Mouse (Mus musculus): Measurements from ENCODE around the gene Hes3. TPM values are rescaled to one million over a fixed set of nuclear protein-coding genes. Genes with fewer than 3 reads are reported as not detected.

Gene Hes3
- polyA plus RNA-seq, 1 experiment from 2014 or later, result not detected

DNA sequence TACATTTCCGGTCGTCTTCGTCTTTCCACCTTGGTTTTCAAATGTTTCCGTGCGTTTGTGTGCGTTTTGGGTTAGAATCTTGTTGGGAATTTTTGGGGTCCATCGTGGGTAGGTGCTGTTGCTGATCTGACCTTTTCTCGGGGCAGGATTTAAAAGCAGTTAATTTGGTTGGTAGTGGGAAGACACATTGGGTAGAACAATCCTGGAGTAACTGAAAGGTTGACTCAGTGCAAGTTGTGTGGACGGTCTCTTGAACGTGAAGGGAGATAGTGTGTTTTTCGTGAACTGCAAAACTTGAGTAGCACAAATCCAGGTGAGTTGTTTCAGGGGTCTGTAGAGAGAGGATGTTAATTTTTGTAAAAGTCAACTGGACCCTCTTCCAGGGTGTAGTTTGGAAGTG, 35.1 kb upstream of the Hes3 start:
- Histone ChIP-seq H3K36me3 (ENCODE audit: control insufficient read depth, insufficient read depth, low read length) (peaks cover 23% of the 10 kb centered on the region; the same call in 1 of the 2 replicates), H3K9me3 (replicated peaks; ENCODE audit: control insufficient read depth, low read length) (no peaks in the 10 kb centered on the region), H3K4me3 (replicated peaks; ENCODE audit: low read length) (peak overlapping the region; percentile 99), H3K4me1 (ENCODE audit: control insufficient read depth, insufficient read depth, low read length) (peaks cover 14% of the 10 kb centered on the region), H3K27me3 (ENCODE audit: control insufficient read depth, insufficient read depth, low read length) (no peaks in the 10 kb centered on the region), H3K4me2 (ENCODE audit: low read depth, low read length) (peak overlapping the region; percentile 85), H3K27ac (ENCODE audit: low read length) (no peak overlapping the region; the same call in 1 of the 2 replicates), H3K9ac (ENCODE audit: low read length) (peak overlapping the region; percentile 98)
- ATAC-seq (ENCODE audit: insufficient read depth, low FRiP score), result no peak
- under 1% methylated on average over 11 of the region's 11 CpGs for WGBS

GRCm38 (mm10) chr4:152325574-152326411, 34.3 kb upstream of the Hes3 start, which contains the start of gene Rpl22:
Gene Rpl22 (plus strand): TSS chr4:152325742.
- Histone ChIP-seq H3K36me3 (ENCODE audit: control insufficient read depth, insufficient read depth, low read length) (0 out of 2 replicates have a peak, but pooled peaks cover 16% of the 10 kb centered on the region), H3K27me3 (ENCODE audit: control insufficient read depth, insufficient read depth, low read length) (no peaks in the 10 kb centered on the region), H3K4me1 (ENCODE audit: control insufficient read depth, insufficient read depth, low read length) (peaks cover 14% of the 10 kb centered on the region), H3K9me3 (replicated peaks; ENCODE audit: control insufficient read depth, low read length) (no peaks in the 10 kb centered on the region), H3K9ac (ENCODE audit: low read length) (peak within 1 kb of the TSS; percentile 98), H3K27ac (ENCODE audit: low read length) (peak within 1 kb of the TSS; percentile 79; the same call in 1 of the 2 replicates), H3K4me2 (ENCODE audit: low read depth, low read length) (peak within 1 kb of the TSS; percentile 85), H3K4me3 (replicated peaks; ENCODE audit: low read length) (peak within 1 kb of the TSS; percentile 99)
- peak; percentile 96 for ATAC-seq (ENCODE audit: insufficient read depth, low FRiP score)
- WGBS, result under 1% methylated on average over 69 of the region's 70 CpGs

- peak overlapping the region; percentile 99 for H3K4me3 ChIP-seq (replicated peaks; ENCODE audit: low read length)
- peak; percentile 15; the same call in 1 of the 2 replicates for ATAC-seq (ENCODE audit: insufficient read depth, low FRiP score)
- H3K36me3 ChIP-seq (ENCODE audit: control insufficient read depth, insufficient read depth, low read length), result 0 out of 2 replicates have a peak, but pooled peaks cover 8% of the 10 kb centered on the region
- 47% methylated on average over 16 of the region's 16 CpGs for WGBS
- peak overlapping the region; percentile 64 for H3K9ac ChIP-seq (ENCODE audit: low read length)
- H3K27ac ChIP-seq (ENCODE audit: low read length), result peak overlapping the region; percentile 13; the same call in 1 of the 2 replicates
- H3K4me1 ChIP-seq (ENCODE audit: control insufficient read depth, insufficient read depth, low read length), result peaks cover 14% of the 10 kb centered on the region
- no peaks in the 10 kb centered on the region for H3K9me3 ChIP-seq (replicated peaks; ENCODE audit: control insufficient read depth, low read length)
- H3K27me3 ChIP-seq (ENCODE audit: control insufficient read depth, insufficient read depth, low read length), result no peaks in the 10 kb centered on the region
- H3K4me2 ChIP-seq (ENCODE audit: low read depth, low read length), result peak overlapping the region; percentile 49
These were observed 33.4 kb upstream of the Hes3 start for GRCm38 (mm10) chr4:152324641-152325562.

DNA sequence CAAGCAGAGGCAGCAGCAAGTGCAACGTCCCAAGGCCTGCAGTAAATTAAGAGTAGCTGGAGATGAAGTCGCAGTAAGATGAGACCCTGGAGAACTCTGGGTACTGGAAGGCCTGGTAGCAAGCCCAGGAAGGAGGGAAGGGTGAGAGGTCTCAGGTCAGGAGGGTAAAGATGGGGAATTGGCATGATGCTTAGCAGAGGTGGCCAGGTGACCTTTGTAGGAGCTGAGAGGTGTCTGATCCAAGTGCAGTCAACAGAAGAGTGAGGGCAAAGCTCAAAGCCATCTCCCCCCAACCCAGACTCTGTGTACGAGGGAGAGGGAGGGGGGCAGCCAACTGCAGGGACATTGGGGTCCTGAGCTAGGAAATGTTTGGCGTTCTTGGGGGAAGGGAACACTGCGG, 30.0 kb upstream of the Hes3 start:
- no peak for ATAC-seq (ENCODE audit: insufficient read depth, low FRiP score)
- WGBS, result 52% methylated on average over 5 of the region's 5 CpGs
- H3K36me3 ChIP-seq (ENCODE audit: control insufficient read depth, insufficient read depth, low read length), result no peaks in the 10 kb centered on the region

GRCm38 (mm10) chr4:152318517-152319234, 27.2 kb upstream of the Hes3 start, which contains the start of gene Rnf207:
Gene Rnf207 (minus strand): TSS chr4:152318993.
- Histone ChIP-seq H3K4me2 (ENCODE audit: low read depth, low read length) (peak within 1 kb of the TSS; percentile 35), H3K36me3 (ENCODE audit: control insufficient read depth, insufficient read depth, low read length) (no peaks in the 10 kb centered on the region), H3K9ac (ENCODE audit: low read length) (peak within 1 kb of the TSS; percentile 33), H3K4me3 (replicated peaks; ENCODE audit: low read length) (peak within 1 kb of the TSS; percentile 20; the same call in 1 of the 2 replicates), H3K27me3 (ENCODE audit: control insufficient read depth, insufficient read depth, low read length) (peaks cover 38% of the 10 kb centered on the region), H3K4me1 (ENCODE audit: control insufficient read depth, insufficient read depth, low read length) (peaks cover 7% of the 10 kb centered on the region), H3K27ac (ENCODE audit: low read length) (no peak within 1 kb of the TSS), H3K9me3 (replicated peaks; ENCODE audit: control insufficient read depth, low read length) (no peaks in the 10 kb centered on the region)
- ATAC-seq (ENCODE audit: insufficient read depth, low FRiP score), result no peak
- WGBS, result 5% methylated on average over 26 of the region's 26 CpGs

More for the DNA sequence above, 30.0 kb upstream of the Hes3 start:
- H3K4me1 ChIP-seq (ENCODE audit: control insufficient read depth, insufficient read depth, low read length), result peaks cover under 1% of the 10 kb centered on the region; the same call in 1 of the 2 replicates
- H3K9ac ChIP-seq (ENCODE audit: low read length), result no peak overlapping the region
- peaks cover 13% of the 10 kb centered on the region for H3K27me3 ChIP-seq (ENCODE audit: control insufficient read depth, insufficient read depth, low read length)
- no peak overlapping the region for H3K27ac ChIP-seq (ENCODE audit: low read length)
- H3K4me3 ChIP-seq (replicated peaks; ENCODE audit: low read length), result no peak overlapping the region
- H3K9me3 ChIP-seq (replicated peaks; ENCODE audit: control insufficient read depth, low read length), result no peaks in the 10 kb centered on the region
- no peak overlapping the region for H3K4me2 ChIP-seq (ENCODE audit: low read depth, low read length)

GRCm38 (mm10) chr4:152317631-152318033, 26.2 kb upstream of the Hes3 start:
- no peak overlapping the region for H3K27ac ChIP-seq (ENCODE audit: low read length)
- H3K4me1 ChIP-seq (ENCODE audit: control insufficient read depth, insufficient read depth, low read length), result peaks cover 17% of the 10 kb centered on the region
- H3K27me3 ChIP-seq (ENCODE audit: control insufficient read depth, insufficient read depth, low read length), result peaks cover 48% of the 10 kb centered on the region
- H3K9ac ChIP-seq (ENCODE audit: low read length), result no peak overlapping the region
- ATAC-seq (ENCODE audit: insufficient read depth, low FRiP score), result no peak
- H3K4me3 ChIP-seq (replicated peaks; ENCODE audit: low read length), result no peak overlapping the region
- 65% methylated on average over 6 of the region's 6 CpGs for WGBS
- H3K36me3 ChIP-seq (ENCODE audit: control insufficient read depth, insufficient read depth, low read length), result no peaks in the 10 kb centered on the region
- no peak overlapping the region for H3K4me2 ChIP-seq (ENCODE audit: low read depth, low read length)
- H3K9me3 ChIP-seq (replicated peaks; ENCODE audit: control insufficient read depth, low read length), result no peaks in the 10 kb centered on the region

DNA sequence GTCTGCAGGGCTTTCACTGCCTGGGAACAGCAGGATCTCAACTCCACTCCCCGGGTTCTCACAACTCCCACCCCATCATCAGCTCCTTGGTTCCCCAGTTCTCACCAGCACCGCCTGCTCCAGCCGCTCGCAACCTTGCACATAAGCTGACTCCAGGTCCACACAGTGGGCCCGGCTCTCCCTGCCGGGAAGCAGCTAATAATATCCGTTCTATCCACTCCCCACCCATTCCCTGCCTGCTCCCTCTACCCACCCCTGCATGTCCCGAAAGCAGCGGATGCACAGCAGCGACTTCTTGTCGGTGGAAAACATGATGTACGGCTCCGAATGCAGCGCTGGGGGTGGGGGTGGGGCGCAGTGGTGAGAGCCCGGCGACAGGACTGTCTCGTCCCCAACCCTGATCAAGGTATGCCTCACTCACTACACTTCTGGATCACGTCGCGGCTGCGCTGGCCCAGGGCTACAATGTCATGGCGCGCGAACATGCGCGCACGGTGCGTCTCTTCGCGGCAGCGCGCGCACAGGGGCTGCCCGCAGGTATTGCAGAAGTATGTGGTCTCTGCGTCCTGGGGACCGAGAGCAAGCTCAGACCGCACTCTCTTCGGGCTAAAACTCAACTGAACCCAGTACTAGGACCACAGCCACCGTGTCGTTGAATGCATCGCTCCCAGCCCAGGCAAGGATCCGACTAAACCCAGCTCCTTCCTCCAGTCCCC, 24.2 kb upstream of the Hes3 start:
- Histone ChIP-seq H3K4me3 (replicated peaks; ENCODE audit: low read length) (peak overlapping the region; percentile 23), H3K27me3 (ENCODE audit: control insufficient read depth, insufficient read depth, low read length) (peaks cover 64% of the 10 kb centered on the region), H3K9me3 (replicated peaks; ENCODE audit: control insufficient read depth, low read length) (no peaks in the 10 kb centered on the region), H3K9ac (ENCODE audit: low read length) (no peak overlapping the region), H3K36me3 (ENCODE audit: control insufficient read depth, insufficient read depth, low read length) (no peaks in the 10 kb centered on the region), H3K4me2 (ENCODE audit: low read depth, low read length) (peak overlapping the region; percentile 47), H3K4me1 (ENCODE audit: control insufficient read depth, insufficient read depth, low read length) (peaks cover 17% of the 10 kb centered on the region), H3K27ac (ENCODE audit: low read length) (no peak overlapping the region)
- 2% methylated on average over 43 of the region's 43 CpGs for WGBS
- ATAC-seq (ENCODE audit: insufficient read depth, low FRiP score), result no peak

- H3K27me3 ChIP-seq (ENCODE audit: control insufficient read depth, insufficient read depth, low read length), result peaks cover 64% of the 10 kb centered on the region
- H3K4me2 ChIP-seq (ENCODE audit: low read depth, low read length), result peak overlapping the region; percentile 60; the same call in 1 of the 2 replicates
- no peaks in the 10 kb centered on the region for H3K9me3 ChIP-seq (replicated peaks; ENCODE audit: control insufficient read depth, low read length)
- peak; percentile 24; the same call in 1 of the 2 replicates for ATAC-seq (ENCODE audit: insufficient read depth, low FRiP score)
- peaks cover 17% of the 10 kb centered on the region for H3K4me1 ChIP-seq (ENCODE audit: control insufficient read depth, insufficient read depth, low read length)
- H3K27ac ChIP-seq (ENCODE audit: low read length), result no peak overlapping the region
- no peaks in the 10 kb centered on the region for H3K36me3 ChIP-seq (ENCODE audit: control insufficient read depth, insufficient read depth, low read length)
- no peak overlapping the region for H3K4me3 ChIP-seq (replicated peaks; ENCODE audit: low read length)
- no peak overlapping the region for H3K9ac ChIP-seq (ENCODE audit: low read length)
These were observed 22.5 kb upstream of the Hes3 start for GRCm38 (mm10) chr4:152313934-152314333.
